Mouse (Mus musculus): ENCODE results near the gene Olfr1218. TPM values are rescaled to one million over a fixed set of nuclear protein-coding genes. Genes with fewer than 3 reads are reported as not detected.

Gene Olfr1218
- polyA plus RNA-seq (2012; rRNA removed): not detected in 2 replicates

GRCm38 (mm10) chr2:89061087-89061486 lies at the start of gene Olfr1218:
Olfr1218 (minus strand) TSS chr2:89061187.

GRCm38 (mm10) chr2:89106735-89107134 lies 45.7 kb upstream of the Olfr1218 start, which contains the start of gene Olfr1220:
Olfr1220 (minus strand) TSS chr2:89106835.

GRCm38 (mm10) chr2:89083413-89083812 lies 22.4 kb upstream of the Olfr1218 start, which contains the start of gene Olfr1219:
Olfr1219 (minus strand) TSS chr2:89083513.

GRCm38 (mm10) chr2:89031965-89032364 lies 29.0 kb downstream of the Olfr1218 start, which contains the start of gene Olfr1217:
Olfr1217 (minus strand) TSS chr2:89032065.

GRCm38 (mm10) chr2:89018240-89018639 lies 42.7 kb downstream of the Olfr1218 start, which contains the start of gene Olfr1216:
Olfr1216 (minus strand) TSS chr2:89018340.

GRCm38 (mm10) chr2:89006873-89007272 lies 54.1 kb downstream of the Olfr1218 start, which contains the start of gene Olfr1215:
Olfr1215 (minus strand) TSS chr2:89006973.

Other genes starting within 250 kb of the Olfr1218 start
- not detected in 2 replicates for gene Olfr1202, start 246.7 kb downstream of the Olfr1218 start, polyA plus RNA-seq (2012; rRNA removed)
- not detected in 2 replicates for gene Olfr1205, start 231.4 kb downstream of the Olfr1218 start, polyA plus RNA-seq (2012; rRNA removed)
- not detected in 2 replicates for gene Olfr1204, start 211.9 kb downstream of the Olfr1218 start, polyA plus RNA-seq (2012; rRNA removed)
- not detected in 2 replicates for gene Olfr1206, start 198.0 kb downstream of the Olfr1218 start, polyA plus RNA-seq (2012; rRNA removed)
- not detected in 2 replicates for gene Olfr1208, start 158.9 kb downstream of the Olfr1218 start, polyA plus RNA-seq (2012; rRNA removed)
- gene Olfr1209, start 146.0 kb downstream of the Olfr1218 start, polyA plus RNA-seq (2012; rRNA removed): not detected in 2 replicates
- not detected in 2 replicates for gene Olfr1211, start 123.1 kb downstream of the Olfr1218 start, polyA plus RNA-seq (2012; rRNA removed)
- gene Olfr1212, start 107.2 kb downstream of the Olfr1218 start, polyA plus RNA-seq (2012; rRNA removed): not detected in 2 replicates
- not detected in 2 replicates for gene Gm13762, start 80.9 kb downstream of the Olfr1218 start, polyA plus RNA-seq (2012; rRNA removed)
- not detected in 2 replicates for gene Olfr1214, start 68.5 kb downstream of the Olfr1218 start, polyA plus RNA-seq (2012; rRNA removed)
- not detected in 2 replicates for gene Olfr1215, start 54.2 kb downstream of the Olfr1218 start, polyA plus RNA-seq (2012; rRNA removed)
- gene Olfr1216, start 42.8 kb downstream of the Olfr1218 start, polyA plus RNA-seq (2012; rRNA removed): not detected in 2 replicates
- gene Olfr1217, start 29.1 kb downstream of the Olfr1218 start, polyA plus RNA-seq (2012; rRNA removed): not detected in 2 replicates
- gene Olfr1219, start 22.3 kb upstream of the Olfr1218 start, polyA plus RNA-seq (2012; rRNA removed): not detected in 2 replicates
- gene Olfr1220, start 45.6 kb upstream of the Olfr1218 start, polyA plus RNA-seq (2012; rRNA removed): not detected in 2 replicates
- gene Olfr1221, start 56.1 kb upstream of the Olfr1218 start, polyA plus RNA-seq (2012; rRNA removed): not detected in 2 replicates
- not detected in 2 replicates for gene Olfr1222, start 71.9 kb upstream of the Olfr1218 start, polyA plus RNA-seq (2012; rRNA removed)
- gene Olfr1223, start 90.4 kb upstream of the Olfr1218 start, polyA plus RNA-seq (2012; rRNA removed): not detected in 2 replicates
- not detected in 2 replicates for gene Olfr1224-ps1, start 102.9 kb upstream of the Olfr1218 start, polyA plus RNA-seq (2012; rRNA removed)
- not detected in 2 replicates for gene Olfr1225, start 113.5 kb upstream of the Olfr1218 start, polyA plus RNA-seq (2012; rRNA removed)
- not detected in 2 replicates for gene Olfr1226, start 138.9 kb upstream of the Olfr1218 start, polyA plus RNA-seq (2012; rRNA removed)
- gene Olfr1228, start 192.9 kb upstream of the Olfr1218 start, polyA plus RNA-seq (2012; rRNA removed): not detected in 2 replicates
- not detected in 2 replicates for gene Olfr1229, start 226.8 kb upstream of the Olfr1218 start, polyA plus RNA-seq (2012; rRNA removed)
- gene Olfr1230, start 236.1 kb upstream of the Olfr1218 start, polyA plus RNA-seq (2012; rRNA removed): not detected in 2 replicates
- not detected in 2 replicates for gene Olfr1231, start 245.9 kb upstream of the Olfr1218 start, polyA plus RNA-seq (2012; rRNA removed)

Measured in ovary, adult 2 months (tissue).